Comparison of ENCODE assay signal across 26 mouse cellular contexts in the genomic region with DNA sequence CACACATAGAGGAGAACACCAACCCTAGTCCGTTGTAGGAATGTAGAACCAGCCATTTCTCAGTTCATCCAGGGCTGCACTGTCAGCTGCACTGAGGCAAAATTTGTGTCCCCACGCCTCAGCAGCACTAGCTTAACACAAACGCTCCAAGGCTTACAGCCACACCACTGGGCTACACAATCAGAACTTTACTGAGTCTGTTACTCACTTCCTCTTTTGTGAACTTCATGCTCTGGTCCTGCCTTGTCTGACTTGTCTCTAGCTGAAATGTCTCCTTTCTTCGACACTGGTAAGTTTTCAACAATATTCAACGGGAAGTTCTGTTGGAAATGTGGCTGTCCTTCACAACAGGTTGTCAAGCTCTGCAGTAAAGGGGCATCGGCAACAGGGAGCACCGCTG. TPM values are rescaled to one million over a fixed set of nuclear protein-coding genes. Genes with fewer than 3 reads are reported as not detected.
DNase-seq lines count a peak whose midpoint lies in the region; ATAC-seq and TF ChIP-seq lines count a peak whose summit lies in the region.
"Had no signal": no experiment of that assay in that cellular context is flagged by ENCODE, and none has a peak within 500 bp of the region (broad histone marks: within the 10 kb centered on the region; RNA-seq: fewer than 3 reads in every experiment).

No protein-coding gene starts in this region.

- no peaks in the 10 kb centered on the region for H3K4me1 ChIP-seq in MEL (ENCODE audit: control insufficient read depth in 1 of 2, insufficient read depth in 2 of 2, low read length in 2 of 2)
- peaks cover 10% of the 10 kb centered on the region for H3K4me1 ChIP-seq in midbrain, embryonic 11.5 days (ENCODE audit: control insufficient read depth, insufficient read depth, low read length)

- no peak overlapping the region for H3K4me3 ChIP-seq in MEL (ENCODE audit: control insufficient read depth in 1 of 2, insufficient read depth in 1 of 2, low read depth in 2 of 2, low read length in 2 of 2)
- H3K4me3 ChIP-seq in midbrain, embryonic 11.5 days (ENCODE audit: low read depth, low read length), result no peak overlapping the region
- H3K4me3 ChIP-seq: embryonic facial prominence, embryonic 15.5 days; erythroblast, embryonic 14.5 days; forebrain, embryonic 10.5 days; heart, embryonic 10.5 days; hindbrain, embryonic 13.5 days had no signal

- peaks cover 2% of the 10 kb centered on the region; the same call in 1 of the 2 replicates for H3K79me2 ChIP-seq in MEL (ENCODE audit: control insufficient read depth, insufficient read depth, low read length, poor library complexity)

- ATAC-seq in hematopoietic stem cell, adult 5-6 weeks (replicated peaks in 1 of 2; ENCODE audit: insufficient read depth in 1 of 2, low FRiP score in 2 of 2, low TSS enrichment in 1 of 2, low read depth in 1 of 2, poor library complexity in 2 of 2, severe bottlenecking in 2 of 2), result peak; percentile 37 to 49; a peak in 3 of 4 replicates
- peak; percentile 50; the same call in 1 of the 2 replicates for ATAC-seq in neutrophil, adult 5-6 weeks (ENCODE audit: extremely low read depth, insufficient number of reproducible peaks, low FRiP score, poor library complexity, severe bottlenecking)
- no peak for ATAC-seq in midbrain, embryonic 11.5 days (ENCODE audit: low FRiP score)
- ATAC-seq: activated CD4-positive, CD25-positive, alpha-beta regulatory T cell, adult 4 months; forebrain, embryonic 14.5 days; hindbrain, postnatal 0 days; Patski had no signal

- no peak overlapping the region for H3K9ac ChIP-seq in MEL (ENCODE audit: control insufficient read depth, low read depth, low read length, poor library complexity, severe bottlenecking)
- no peak overlapping the region for H3K9ac ChIP-seq in midbrain, embryonic 11.5 days (ENCODE audit: low read length)
- H3K9ac ChIP-seq: embryonic facial prominence, embryonic 15.5 days; hindbrain, embryonic 13.5 days had no signal

- TF ChIP-seq POLR2A in MEL (IDR thresholded peaks at IDR 0.05; ENCODE audit: control insufficient read depth in 1 of 2, insufficient read depth in 1 of 2, low read depth in 1 of 2, low read length in 2 of 2, poor library complexity in 1 of 2), result no peak

- DNase-seq in A20 (ENCODE audit: low read depth, low spot score) (peak; percentile 80), MEL (ENCODE audit: low read depth, low spot score) (peak; percentile 46)
- DNase-seq in natural killer cell, adult 2 months (ENCODE audit: low spot score in 2 of 2), result no peak
- DNase-seq in adrenal gland, postnatal 25 days, result no peak
- no peak for DNase-seq in midbrain, embryonic 11.5 days (ENCODE audit: low spot score, missing footprints)
- DNase-seq: adrenal gland, adult 2 months; adrenal gland, postnatal 36 days; cerebellum, adult 2 months; cerebellum, postnatal 10 days; embryo, embryonic 11 days; gastrocnemius, postnatal 36 days; heart, adult 18-20 months; heart, postnatal 10 days; heart, postnatal 4 days had no signal

- no peak for TF ChIP-seq RAD21 in MEL (IDR thresholded peaks at IDR 0.05; ENCODE audit: low read depth, low read length)

- H3K27ac ChIP-seq in MEL (ENCODE audit: control insufficient read depth, low read depth, low read length), result no peak overlapping the region
- no peak overlapping the region for H3K27ac ChIP-seq in midbrain, embryonic 11.5 days (ENCODE audit: low read depth, low read length)
- H3K27ac ChIP-seq: embryonic facial prominence, embryonic 15.5 days; forebrain, embryonic 10.5 days; heart, embryonic 10.5 days; hindbrain, embryonic 13.5 days; hindbrain, postnatal 0 days had no signal

- no peak overlapping the region for H3K4me2 ChIP-seq in midbrain, embryonic 11.5 days
- H3K4me2 ChIP-seq: embryonic facial prominence, embryonic 15.5 days; hindbrain, embryonic 13.5 days had no signal

- H3K9me3 ChIP-seq in MEL (replicated peaks; ENCODE audit: insufficient read depth, low read length), result no peaks in the 10 kb centered on the region
- no peaks in the 10 kb centered on the region for H3K9me3 ChIP-seq in midbrain, embryonic 11.5 days (ENCODE audit: control insufficient read depth, low read length)
- H3K9me3 ChIP-seq: embryonic facial prominence, embryonic 15.5 days; forebrain, embryonic 10.5 days; G1E; heart, embryonic 10.5 days; hindbrain, embryonic 13.5 days had no signal

- WGBS in midbrain, embryonic 11.5 days, result 94% methylated on average over 7 of the region's 7 CpGs

- no peak for TF ChIP-seq EP300 in MEL (IDR thresholded peaks at IDR 0.05; ENCODE audit: low read depth in 1 of 2, low read length in 2 of 2)

- no peaks in the 10 kb centered on the region for H3K36me3 ChIP-seq in MEL (ENCODE audit: control insufficient read depth in 1 of 2, insufficient read depth in 2 of 2, low read length in 2 of 2)
- H3K36me3 ChIP-seq in midbrain, embryonic 11.5 days (ENCODE audit: control insufficient read depth, insufficient read depth, low read length), result no peaks in the 10 kb centered on the region
- H3K36me3 ChIP-seq: embryonic facial prominence, embryonic 15.5 days; heart, embryonic 10.5 days; hindbrain, embryonic 13.5 days had no signal

- H3K27me3 ChIP-seq in MEL (ENCODE audit: control insufficient read depth in 1 of 2, insufficient read depth in 2 of 2, low read length in 2 of 2), result no peaks in the 10 kb centered on the region
- H3K27me3 ChIP-seq in midbrain, embryonic 11.5 days (ENCODE audit: control insufficient read depth, insufficient read depth, low read length), result peaks cover 6% of the 10 kb centered on the region; the same call in 1 of the 2 replicates
- H3K27me3 ChIP-seq: embryonic facial prominence, embryonic 15.5 days; hindbrain, embryonic 13.5 days; Patski had no signal

- no peak for TF ChIP-seq CTCF in MEL (IDR thresholded peaks at IDR 0.05 in 2 of 3, conservative IDR thresholded peaks at IDR 0.05 in 1 of 3; ENCODE audit: control insufficient read depth in 1 of 3, insufficient read depth in 1 of 3, low read depth in 2 of 3, low read length in 3 of 3, poor library complexity in 1 of 3, severe bottlenecking in 1 of 3)

TF ChIP-seq in MEL, 35 proteins besides CTCF, POLR2A, EP300 and RAD21:
- TF ChIP-seq MXI1 (IDR thresholded peaks at IDR 0.05; ENCODE audit: low read depth, low read length), result no peak
- TF ChIP-seq MEF2A (IDR thresholded peaks at IDR 0.05; ENCODE audit: extremely low read depth, insufficient replicate concordance, low read depth, low read length, poor library complexity, severe bottlenecking), result no peak
- TF ChIP-seq E2F4 (IDR thresholded peaks at IDR 0.05; ENCODE audit: borderline replicate concordance, low read depth, low read length), result no peak
- no peak for TF ChIP-seq POLR2AphosphoS2 (IDR thresholded peaks at IDR 0.05; ENCODE audit: low read length)
- TF ChIP-seq SMC3 (IDR thresholded peaks at IDR 0.05; ENCODE audit: low read depth, low read length), result no peak
- no peak for TF ChIP-seq TCF12 (IDR thresholded peaks at IDR 0.05; ENCODE audit: low read depth, low read length)
- no peak for TF ChIP-seq NELFE (IDR thresholded peaks at IDR 0.05; ENCODE audit: low read depth, low read length)

RNA-seq across cellular contexts. Expression of gene Eefsec, which starts 10.7 kb away (rescaled TPM):
- total RNA-seq in MEL (2012; rRNA removed), result 26.2 and 27.5 TPM in 2 replicates
- polyA plus RNA-seq in MEL (2012; ENCODE audit: insufficient read depth in 1 of 2, insufficient read length in 2 of 2, low read depth in 1 of 2, low replicate concordance in 2 of 2, missing spikeins in 1 of 2), result 100 to 1,000 TPM in 1 of 2 experiments, 10 to 100 TPM in 1; 40.7 to 378 TPM
- total RNA-seq in hematopoietic stem cell, adult 5-6 weeks (2017), result 13.1 and 24.5 TPM in 2 replicates
- total RNA-seq in neutrophil, adult 5-6 weeks (2017), result 11.2 and 12.5 TPM in 2 replicates
- 14.2 and 16.6 TPM in 2 replicates for total RNA-seq in adrenal gland, postnatal 25 days (2021)
- polyA plus RNA-seq in midbrain, embryonic 11.5 days (2014; fragmentation: Nextera tagmentation; extraction: Ambion mirVana), result 33.7 and 39.6 TPM in 2 replicates

RNA-seq across cellular contexts. Expression of gene Ruvbl1, which starts 29.6 kb away (rescaled TPM):
- 232 and 240 TPM in 2 replicates for total RNA-seq in MEL (2012; rRNA removed)
- polyA plus RNA-seq in MEL (2012; ENCODE audit: insufficient read depth in 1 of 2, insufficient read length in 2 of 2, low read depth in 1 of 2, low replicate concordance in 2 of 2, missing spikeins in 1 of 2), result 100 to 1,000 TPM; 146 to 238 TPM
- 154 and 242 TPM in 2 replicates for total RNA-seq in hematopoietic stem cell, adult 5-6 weeks (2017)
- 41.7 and 45.8 TPM in 2 replicates for total RNA-seq in neutrophil, adult 5-6 weeks (2017)
- total RNA-seq in adrenal gland, postnatal 25 days (2021), result 24.9 and 33.9 TPM in 2 replicates
- 164 and 165 TPM in 2 replicates for polyA plus RNA-seq in midbrain, embryonic 11.5 days (2014; fragmentation: Nextera tagmentation; extraction: Ambion mirVana)

Comparison
In these comparisons a context has a peak if more than half of its experiments do, and no peak if none do; other contexts are left out.
1. DNase-seq: peak in A20 (single experiment) and MEL (single experiment); none in natural killer cell, adult 2 months (0 of 2), adrenal gland, postnatal 25 days (single experiment) and midbrain, embryonic 11.5 days (single experiment).